Mouse (Mus musculus) cortical plate, adult 2 months (tissue): ENCODE measurements around the gene Ptpn11. TPM values are rescaled to one million over a fixed set of nuclear protein-coding genes. Genes with fewer than 3 reads are reported as not detected.

Experiments used
- H3K27ac ChIP-seq: fragments of 200-500 bp; 2 replicates; pipeline ENCODE4 v1.5.1; 2012; ENCODE audit warnings: low read length, control low read depth, inconsistent platforms; ENCODE audit not compliant: insufficient read depth
- H3K4me1 ChIP-seq: fragments of 200-500 bp; 2 replicates; pipeline ENCODE4 v1.6.1; 2011; ENCODE audit warnings: low read length; ENCODE audit not compliant: control insufficient read depth, insufficient read depth
- H3K4me3 ChIP-seq: fragments of 200-500 bp; 2 replicates; pipeline ENCODE4 v1.5.1; 2011; ENCODE audit warnings: mild to moderate bottlenecking, low read length, control low read depth; ENCODE audit not compliant: insufficient read depth
- CTCF ChIP-seq: fragments of 200-500 bp; IDR thresholded peaks from 2 replicates; pipeline ENCODE4 v1.5.1; 2011; ENCODE audit warnings: mild to moderate bottlenecking, control low read depth, low read length; ENCODE audit not compliant: insufficient read depth; ENCODE audit errors: extremely low read depth
- POLR2A ChIP-seq: fragments of 200-500 bp; IDR thresholded peaks from 2 replicates; pipeline ENCODE4 v1.6.1; 2011; ENCODE audit warnings: mild to moderate bottlenecking, low read length, control low read depth; ENCODE audit not compliant: insufficient read depth; ENCODE audit errors: extremely low read depth
- polyA plus RNA-seq: library from polyadenylated mRNA; depleted of rRNA; stranded (reverse); fragments of >200 nt; gene quantifications from 2 replicates; pipeline ENCODE4 v1.2.3, GENCODE M21; 2012

Gene Ptpn11
- polyA plus RNA-seq, 1 experiment = 64.6 TPM

DNA sequence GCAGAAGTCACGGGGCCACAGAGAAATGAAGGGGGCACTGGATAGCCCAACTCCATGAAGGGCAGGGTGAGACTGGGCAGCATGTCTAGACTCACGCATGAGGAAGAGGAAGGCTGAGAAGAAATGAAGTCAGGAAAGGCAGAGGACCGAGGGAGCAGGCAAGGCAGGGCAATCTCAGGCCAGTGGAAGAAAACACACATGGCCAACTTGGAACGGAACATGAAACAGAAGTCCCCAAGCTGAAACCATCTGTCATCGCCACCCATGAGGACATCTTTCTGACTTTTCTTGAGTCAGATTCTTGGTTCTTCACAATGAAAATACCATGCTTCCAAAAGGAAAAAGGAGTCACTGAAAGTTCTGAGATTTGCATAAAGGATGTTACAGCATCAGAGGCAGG is 33.7 kb downstream of the Ptpn11 start:
- H3K4me1 ChIP-seq = peaks cover 8% of the 10 kb centered on the region
- H3K4me3 ChIP-seq = no peak overlapping the region
- H3K27ac ChIP-seq = no peak overlapping the region
- TF ChIP-seq POLR2A (no peak), CTCF (no peak)

DNA sequence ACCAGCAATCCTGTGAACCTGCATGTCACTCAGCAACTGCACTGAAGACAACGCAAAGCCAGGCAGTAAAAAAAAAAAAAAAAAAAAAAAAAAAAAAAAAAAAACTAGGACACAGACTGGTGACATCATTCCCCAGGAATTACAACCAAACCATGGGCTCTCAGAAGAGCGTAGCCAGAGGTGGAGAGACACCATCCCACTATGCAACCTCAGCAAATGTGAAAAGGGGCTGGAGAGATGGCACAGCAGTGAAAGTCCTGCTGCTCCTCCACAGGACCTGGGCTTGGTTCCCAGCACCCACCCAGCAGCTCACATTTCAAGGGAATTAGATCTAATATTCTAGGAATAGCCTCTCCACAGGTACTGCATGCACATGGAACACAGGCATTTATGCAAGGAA is 34.2 kb downstream of the Ptpn11 start:
- H3K4me1 ChIP-seq = peaks cover 8% of the 10 kb centered on the region
- no peak overlapping the region for H3K4me3 ChIP-seq
- no peak overlapping the region for H3K27ac ChIP-seq
- TF ChIP-seq POLR2A (no peak), CTCF (no peak)

DNA sequence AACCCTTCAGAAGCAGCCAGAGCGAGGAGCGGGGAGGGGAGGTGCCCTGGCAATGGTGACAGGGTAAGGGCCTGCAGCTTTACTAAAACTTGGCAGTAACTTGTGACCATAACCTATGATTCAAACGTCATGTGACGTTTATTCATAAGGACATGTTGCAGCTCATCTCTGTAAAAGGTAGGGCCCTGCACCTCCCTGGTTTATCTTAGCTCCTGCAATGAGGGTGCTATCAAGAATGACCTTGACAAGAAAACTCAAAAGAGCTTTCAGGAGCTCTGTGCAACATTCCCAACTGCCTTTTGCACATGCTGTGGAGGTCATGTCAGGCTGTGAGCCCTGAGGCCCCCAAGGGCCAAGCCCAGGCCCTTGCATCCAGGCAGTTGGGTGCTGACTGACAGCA is 35.1 kb downstream of the Ptpn11 start:
- Histone ChIP-seq H3K4me3 (no peak overlapping the region), H3K4me1 (peaks cover 8% of the 10 kb centered on the region), H3K27ac (no peak overlapping the region)
- TF ChIP-seq CTCF (no peak), POLR2A (no peak)

DNA sequence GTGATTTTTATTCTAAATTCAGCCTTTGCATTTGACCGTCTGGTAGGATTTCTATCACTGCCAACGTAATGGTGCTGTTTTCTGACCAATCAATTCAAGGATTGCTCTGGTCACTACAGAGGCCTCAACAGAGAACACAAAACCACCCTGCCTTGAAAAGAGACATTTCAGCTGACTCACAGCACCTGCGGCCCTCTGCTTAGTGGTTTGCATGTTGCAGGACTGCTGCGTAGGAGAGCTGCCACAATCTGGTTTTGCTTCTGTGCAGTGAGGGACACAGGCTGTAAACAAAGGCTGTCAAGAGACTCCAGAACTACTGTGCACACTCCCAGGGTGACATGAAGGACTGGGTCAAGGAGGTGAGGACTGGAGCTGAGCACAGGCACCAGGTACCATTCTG is 40.5 kb downstream of the Ptpn11 start:
- no peak overlapping the region for H3K4me3 ChIP-seq
- TF ChIP-seq CTCF (no peak), POLR2A (no peak)
- peaks cover 10% of the 10 kb centered on the region for H3K4me1 ChIP-seq
- H3K27ac ChIP-seq = no peak overlapping the region

DNA sequence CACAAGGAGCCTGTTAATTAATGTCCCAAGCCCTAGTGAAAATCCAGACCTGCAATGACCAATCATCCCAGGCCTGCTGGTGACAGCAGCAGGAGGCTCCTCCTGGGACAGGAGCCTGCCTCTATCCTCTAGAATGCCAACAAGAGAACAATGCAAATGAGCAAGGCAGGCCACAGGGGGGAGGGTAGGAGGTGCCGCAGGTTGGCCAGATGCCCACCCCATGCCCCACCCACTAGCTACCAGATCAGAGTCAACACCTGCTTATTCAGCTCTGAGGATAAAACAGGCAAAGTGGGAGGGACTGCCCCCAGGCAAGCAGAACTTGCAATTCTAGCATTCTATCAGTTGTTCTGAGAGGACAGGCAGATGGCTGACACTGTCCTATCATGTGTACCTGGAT is 42.0 kb downstream of the Ptpn11 start:
- Histone ChIP-seq H3K4me1 (peaks cover 17% of the 10 kb centered on the region), H3K4me3 (no peak overlapping the region), H3K27ac (no peak overlapping the region)
- no peak for TF ChIP-seq CTCF
- TF ChIP-seq POLR2A = no peak

DNA sequence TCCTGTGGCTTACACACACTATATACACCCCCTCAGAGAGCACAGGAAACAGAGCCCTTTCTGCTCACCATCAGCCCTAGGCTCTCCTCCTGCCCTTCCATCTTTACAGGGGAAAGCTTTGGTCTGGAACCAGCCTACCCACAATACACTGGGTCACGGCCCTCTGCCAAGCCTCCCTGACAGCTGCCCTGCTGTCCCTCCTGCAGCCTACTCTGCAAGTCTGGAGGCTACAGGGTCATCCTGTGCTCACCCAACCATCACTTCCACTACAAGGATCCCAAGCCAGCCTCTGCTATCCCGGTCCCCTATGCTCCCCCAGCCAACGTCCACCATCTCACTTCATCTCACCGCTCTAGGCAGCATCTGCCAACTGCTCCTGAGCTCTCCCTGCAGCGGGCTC is 44.9 kb downstream of the Ptpn11 start:
- Histone ChIP-seq H3K4me3 (no peak overlapping the region), H3K4me1 (peaks cover 23% of the 10 kb centered on the region), H3K27ac (no peak overlapping the region; the same call in 1 of the 2 replicates)
- no peak for TF ChIP-seq CTCF
- no peak for TF ChIP-seq POLR2A

DNA sequence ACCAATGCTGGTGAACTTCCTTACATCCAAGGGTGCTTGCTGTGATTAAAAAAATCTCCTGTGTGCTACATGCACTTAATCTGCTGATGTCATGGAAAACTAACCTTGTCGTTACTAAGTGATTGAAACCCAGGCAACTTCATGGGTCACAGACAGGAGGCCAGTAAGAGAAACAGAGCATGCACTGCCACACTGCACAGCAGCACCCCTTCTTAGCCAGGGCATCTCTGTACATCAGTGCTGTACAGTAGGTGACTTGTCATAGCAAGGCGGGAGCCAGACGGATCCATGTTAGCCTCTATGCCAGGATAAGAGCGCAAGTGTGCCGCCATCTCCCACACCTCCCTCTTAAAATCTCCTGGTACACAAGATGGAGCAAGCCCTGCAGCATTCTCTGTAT is 45.6 kb downstream of the Ptpn11 start:
- TF ChIP-seq POLR2A = no peak
- no peak for TF ChIP-seq CTCF
- H3K27ac ChIP-seq = no peak overlapping the region
- H3K4me1 ChIP-seq = peaks cover 19% of the 10 kb centered on the region

DNA sequence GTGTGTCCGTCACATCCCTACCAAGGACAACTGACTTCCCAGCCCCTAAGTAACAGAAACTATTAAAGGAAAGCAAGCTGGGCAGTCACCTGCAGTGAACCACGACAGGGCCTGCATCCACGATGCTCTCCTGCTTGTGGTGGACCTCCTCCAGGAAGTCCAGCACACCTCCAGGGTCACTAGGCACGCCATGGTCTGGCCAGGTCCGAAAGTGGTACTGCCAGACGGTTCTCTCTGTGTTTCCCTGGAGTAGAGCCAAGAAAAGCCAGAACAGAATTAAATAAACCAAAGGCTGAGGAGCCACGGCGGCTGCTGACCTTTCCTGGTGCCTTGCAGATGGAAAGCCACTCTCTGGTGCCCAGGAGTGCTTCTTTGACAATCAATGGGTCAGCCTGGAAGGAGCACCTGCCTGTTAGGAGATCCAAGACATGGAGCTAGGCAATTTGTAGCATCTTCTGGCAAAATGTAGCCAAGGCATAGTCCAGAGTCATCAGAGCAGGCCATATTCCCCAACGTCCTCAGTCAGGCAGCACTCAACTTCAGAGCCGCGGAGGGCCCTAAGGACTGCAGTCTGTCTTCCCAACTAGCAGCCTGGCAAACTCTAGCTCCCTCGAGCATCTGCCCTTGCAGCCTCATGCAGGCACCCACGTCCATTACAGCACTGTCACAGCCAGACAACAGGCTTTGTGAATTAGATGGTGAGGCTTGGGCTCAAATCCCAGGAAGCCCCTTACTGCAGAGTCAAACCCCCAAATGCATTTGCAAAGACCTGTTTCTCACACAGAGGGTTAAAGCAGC is 46.6 kb downstream of the Ptpn11 start:
- Histone ChIP-seq H3K4me1 (peaks cover 19% of the 10 kb centered on the region), H3K27ac (no peak overlapping the region), H3K4me3 (no peak overlapping the region)
- TF ChIP-seq POLR2A (no peak), CTCF (no peak)

More for the DNA sequence above, 45.6 kb downstream of the Ptpn11 start:
- H3K4me3 ChIP-seq = no peak overlapping the region

DNA sequence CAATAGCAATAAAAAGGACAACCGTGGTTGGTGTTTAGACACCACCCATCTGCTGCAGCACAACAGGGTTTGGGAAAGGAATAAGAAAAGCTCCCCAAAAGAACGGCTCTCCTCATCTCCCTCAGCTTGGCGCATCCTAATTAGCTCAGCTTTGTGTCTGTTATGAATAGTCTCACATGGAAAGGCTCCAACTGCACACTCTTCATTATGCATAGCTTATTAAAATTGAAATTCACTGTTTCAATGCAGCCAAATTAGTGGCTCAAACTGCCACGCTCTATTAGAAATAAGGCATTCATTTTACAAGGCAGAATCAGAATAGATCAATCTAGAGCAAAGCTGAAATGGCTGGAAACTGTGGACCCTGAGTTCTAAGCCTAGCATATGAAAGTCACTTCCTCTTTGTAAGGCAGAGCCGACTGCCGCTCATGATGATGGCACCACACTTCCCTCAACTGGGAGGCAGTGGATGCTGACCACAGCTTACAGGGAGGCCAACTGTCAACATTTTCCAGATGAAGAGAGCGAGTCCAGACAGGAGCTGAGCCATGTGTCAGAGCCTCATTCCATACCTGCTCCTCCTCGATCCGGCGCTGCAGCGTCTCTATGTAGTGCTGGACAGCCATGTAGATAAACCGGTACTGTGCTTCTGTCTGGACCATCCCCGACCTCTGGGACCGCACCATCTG is 48.6 kb downstream of the Ptpn11 start:
- no peak overlapping the region for H3K4me3 ChIP-seq
- TF ChIP-seq CTCF (no peak), POLR2A (no peak)
- H3K27ac ChIP-seq = peak overlapping the region; percentile 45; the same call in 1 of the 2 replicates
- H3K4me1 ChIP-seq = peaks cover 19% of the 10 kb centered on the region

DNA sequence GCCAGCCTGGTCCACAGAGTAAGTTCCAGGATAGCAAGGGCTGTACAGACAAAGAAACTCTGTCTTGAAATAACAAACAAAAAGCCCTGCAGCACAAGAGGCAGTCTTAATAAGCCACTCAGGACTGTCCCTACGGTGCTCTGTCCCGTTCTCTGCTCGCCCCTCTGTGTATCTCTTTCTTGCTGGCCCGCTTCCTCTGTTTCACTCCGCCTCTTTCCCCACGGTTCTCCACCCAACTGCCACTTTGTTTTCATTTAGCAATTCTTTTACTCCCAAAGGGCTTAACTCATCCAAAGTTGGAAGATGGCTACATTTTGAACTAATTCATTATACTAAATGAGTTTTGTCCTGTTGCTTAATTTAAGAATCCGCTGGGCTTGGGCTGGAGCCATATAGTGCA is 50.9 kb downstream of the Ptpn11 start:
- Histone ChIP-seq H3K4me1 (peaks cover 11% of the 10 kb centered on the region; the same call in 1 of the 2 replicates), H3K27ac (no peak overlapping the region), H3K4me3 (no peak overlapping the region)
- TF ChIP-seq POLR2A = no peak
- TF ChIP-seq CTCF = no peak
